9 mouse cellular contexts compared by ENCODE assay signal in genomic region chr2:51238131-51238931, GRCm38 (mm10).
DNase-seq lines count a peak whose midpoint lies in the region; ATAC-seq and TF ChIP-seq lines count a peak whose summit lies in the region.
"Had no signal": no experiment of that assay in that cellular context is flagged by ENCODE, and none has a peak within 500 bp of the region (broad histone marks: within the 10 kb centered on the region; RNA-seq: fewer than 3 reads in every experiment).

No protein-coding gene starts in this region.

- H3K4me1 ChIP-seq in heart, embryonic 13.5 days = peaks cover 4% of the 10 kb centered on the region; the same call in 1 of the 2 replicates
- peaks cover 6% of the 10 kb centered on the region; the same call in 1 of the 2 replicates for H3K4me1 ChIP-seq in midbrain, embryonic 16.5 days (ENCODE audit: control insufficient read depth, insufficient read depth, low read length)
- no peaks in the 10 kb centered on the region for H3K4me1 ChIP-seq in thymus, adult 2 months (replicated peaks; ENCODE audit: control insufficient read depth, insufficient read depth, low read length)

- no peaks in the 10 kb centered on the region for H3K9me3 ChIP-seq in heart, embryonic 13.5 days
- H3K9me3 ChIP-seq in midbrain, embryonic 16.5 days (replicated peaks; ENCODE audit: control insufficient read depth, low read length, poor library complexity, severe bottlenecking) = no peaks in the 10 kb centered on the region

- H3K4me3 ChIP-seq in heart, embryonic 13.5 days = peak overlapping the region; percentile 24
- no peak overlapping the region for H3K4me3 ChIP-seq in midbrain, embryonic 16.5 days (ENCODE audit: low read depth, low read length)
- H3K4me3 ChIP-seq in thymus, adult 2 months (ENCODE audit: control insufficient read depth, insufficient read depth, low read length) = no peak overlapping the region

- H3K36me3 ChIP-seq in heart, embryonic 13.5 days = no peaks in the 10 kb centered on the region
- H3K36me3 ChIP-seq in midbrain, embryonic 16.5 days (ENCODE audit: control insufficient read depth, insufficient read depth, low read length) = no peaks in the 10 kb centered on the region
- no peaks in the 10 kb centered on the region for H3K36me3 ChIP-seq in thymus, adult 2 months (ENCODE audit: control insufficient read depth, insufficient read depth, low read length)
- H3K36me3 ChIP-seq: G1E had no signal

- TF ChIP-seq POLR2A in thymus, adult 2 months (IDR thresholded peaks at IDR 0.05; ENCODE audit: control insufficient read depth, extremely low read depth, insufficient read depth, low read length, poor library complexity) = no peak

- intact Hi-C loops in heart, postnatal 14 days (cut with DNase I) = no loop called here

- TF ChIP-seq CTCF in thymus, adult 2 months (IDR thresholded peaks at IDR 0.05; ENCODE audit: borderline replicate concordance, control insufficient read depth, extremely low read depth, insufficient read depth, low read length, poor library complexity) = no peak

- no peaks in the 10 kb centered on the region for H3K27me3 ChIP-seq in heart, embryonic 13.5 days (replicated peaks)
- H3K27me3 ChIP-seq in midbrain, embryonic 16.5 days (ENCODE audit: control insufficient read depth, insufficient read depth, low read depth, low read length) = no peaks in the 10 kb centered on the region
- H3K27me3 ChIP-seq in thymus, adult 2 months (ENCODE audit: control insufficient read depth, insufficient read depth, low read length) = no peaks in the 10 kb centered on the region

- no peak for ATAC-seq in heart, embryonic 13.5 days (ENCODE audit: extremely low read depth, insufficient number of reproducible peaks, low FRiP score, low TSS enrichment)
- ATAC-seq in midbrain, embryonic 16.5 days = no peak

- 10% methylated on average over 16 of the region's 16 CpGs for WGBS in heart, embryonic 13.5 days
- WGBS in midbrain, embryonic 16.5 days = 8% methylated on average over 16 of the region's 16 CpGs
- 38% methylated on average over 16 of the region's 16 CpGs for WGBS in thymus, adult 2 months

- peak overlapping the region; percentile 60 for H3K4me2 ChIP-seq in heart, embryonic 13.5 days
- peak overlapping the region; percentile 38 for H3K4me2 ChIP-seq in midbrain, embryonic 16.5 days (ENCODE audit: low read length)

- H3K9ac ChIP-seq in heart, embryonic 13.5 days = no peak overlapping the region
- no peak overlapping the region for H3K9ac ChIP-seq in midbrain, embryonic 16.5 days (ENCODE audit: low read depth, low read length)

- H3K27ac ChIP-seq in heart, embryonic 13.5 days (replicated peaks) = no peak overlapping the region
- no peak overlapping the region for H3K27ac ChIP-seq in midbrain, embryonic 16.5 days (ENCODE audit: low read length)
- no peak overlapping the region for H3K27ac ChIP-seq in thymus, adult 2 months (ENCODE audit: control insufficient read depth, insufficient read depth, low read length)

- no peak for DNase-seq in heart, postnatal 14 days
- DNase-seq in NIH3T3 (ENCODE audit: low read depth) = peak; percentile 82
- peak; percentile 92 for DNase-seq in forelimb bud, embryonic 11.5 days (ENCODE audit: low read depth, low spot score)
- DNase-seq in urinary bladder, adult 18-20 months (ENCODE audit: low spot score in 2 of 2) = no peak
- no peak for DNase-seq in frontal cortex, postnatal 14 days (ENCODE audit: low spot score in 2 of 2)
- DNase-seq in thymus, adult 2 months = no peak

Comparison
In these comparisons a context has a peak if more than half of its experiments do, and no peak if none do; other contexts are left out.
1. DNase-seq: peak in NIH3T3 (single experiment) and forelimb bud, embryonic 11.5 days (single experiment); none in heart, postnatal 14 days (0 of 2), urinary bladder, adult 18-20 months (0 of 2), frontal cortex, postnatal 14 days (0 of 2) and thymus, adult 2 months (single experiment).